Mouse (Mus musculus) forebrain, embryonic 10.5 days (tissue): Measurements from ENCODE around the gene B3galt4. TPM values are rescaled to one million over a fixed set of nuclear protein-coding genes. Genes with fewer than 3 reads are reported as not detected.

Experiments used
- DNase-seq: peaks from one replicate; pipeline ENCODE4 v3.0.0-alpha.2; 2017; ENCODE audit warnings: low spot score; ENCODE audit errors: extremely low spot score
- H3K27ac ChIP-seq: fragments of 300-500 bp; sonication (generic); 2 replicates; pipeline ENCODE4 v1.5.1; 2016; ENCODE audit warnings: mild to moderate bottlenecking
- H3K27me3 ChIP-seq: fragments of 300-500 bp; sonication (generic); 2 replicates; pipeline ENCODE4 v1.6.1; 2016; ENCODE audit warnings: mild to moderate bottlenecking; ENCODE audit not compliant: poor library complexity, severe bottlenecking
- H3K36me3 ChIP-seq: fragments of 300-500 bp; sonication (generic); replicated peaks from 2 replicates; pipeline ENCODE4 v1.6.1; 2016; ENCODE audit warnings: mild to moderate bottlenecking, moderate library complexity
- H3K4me1 ChIP-seq: fragments of 300-500 bp; sonication (generic); 2 replicates; pipeline ENCODE4 v1.6.1; 2016
- H3K4me3 ChIP-seq: fragments of 300-500 bp; sonication (generic); 2 replicates; pipeline ENCODE4 v1.5.1; 2016; ENCODE audit warnings: mild to moderate bottlenecking, moderate library complexity
- H3K9me3 ChIP-seq: fragments of 300-500 bp; sonication (generic); 2 replicates; pipeline ENCODE4 v1.6.1; 2016; ENCODE audit warnings: mild to moderate bottlenecking, moderate library complexity
- WGBS: fragments of 180-500 bp; shearing (Covaris S2); methylation state at CpG from one replicate; pipeline ENCODE4 v1.1.7; 2016; 5-methylcytosine and 5-hydroxymethylcytosine counted together
- polyA plus RNA-seq: library from polyadenylated mRNA; unstranded; fragments of >200 nt; fragmentation: Nextera tagmentation; extraction: Ambion mirVana; gene quantifications from 2 replicates; pipeline ENCODE4 v1.2.1, GENCODE M21; 2016

B3galt4 gene
- polyA plus RNA-seq, 1 experiment from 2014 or later: 3.7 TPM

GRCm38 (mm10) chr17:33900989-33901314, 50.3 kb downstream of the B3galt4 start:
- Histone ChIP-seq H3K27me3 (no peaks in the 10 kb centered on the region), H3K4me1 (peaks cover 9% of the 10 kb centered on the region), H3K4me3 (no peak overlapping the region), H3K9me3 (no peaks in the 10 kb centered on the region), H3K36me3 (no peaks in the 10 kb centered on the region), H3K27ac (no peak overlapping the region)
- DNase-seq: no peak
- WGBS: 86% methylated on average over 4 of the region's 4 CpGs

- H3K4me3 ChIP-seq: no peak overlapping the region
- H3K27ac ChIP-seq: no peak overlapping the region
- WGBS: 81% methylated on average over 7 of the region's 7 CpGs
- H3K27me3 ChIP-seq: no peaks in the 10 kb centered on the region
- H3K36me3 ChIP-seq: no peaks in the 10 kb centered on the region
- H3K9me3 ChIP-seq: no peaks in the 10 kb centered on the region
- H3K4me1 ChIP-seq: peaks cover 9% of the 10 kb centered on the region
- no peak for DNase-seq
Measured at GRCm38 (mm10) chr17:33900281-33900988, 50.9 kb downstream of the B3galt4 start.

Other genes starting within 250 kb of the B3galt4 start
- 29.5 and 33.1 TPM in 2 replicates for gene March2, start 232.8 kb downstream of the B3galt4 start, polyA plus RNA-seq
- gene Rab11b, start 191.0 kb downstream of the B3galt4 start, polyA plus RNA-seq: 338 and 346 TPM in 2 replicates
- gene Angptl4, start 169.7 kb downstream of the B3galt4 start, polyA plus RNA-seq: 21.4 and 22.4 TPM in 2 replicates
- gene Kank3, start 141.0 kb downstream of the B3galt4 start, polyA plus RNA-seq: 22.7 and 27.9 TPM in 2 replicates
- 848 and 864 TPM in 2 replicates for gene Rps28, start 126.9 kb downstream of the B3galt4 start, polyA plus RNA-seq
- 439 and 441 TPM in 2 replicates for gene Ndufa7, start 126.9 kb downstream of the B3galt4 start, polyA plus RNA-seq
- 86.6 and 89.0 TPM in 2 replicates for gene Cd320, start 108.4 kb downstream of the B3galt4 start, polyA plus RNA-seq
- gene Gm7029, start 77.7 kb downstream of the B3galt4 start, polyA plus RNA-seq: not detected in 2 replicates
- 6.6 and 8.1 TPM in 2 replicates for gene Kifc1, start 60.8 kb downstream of the B3galt4 start, polyA plus RNA-seq
- 0.19 and 0.39 TPM in 2 replicates for gene Platr17, start 46.4 kb downstream of the B3galt4 start, polyA plus RNA-seq
- gene Daxx, start 42.1 kb downstream of the B3galt4 start, polyA plus RNA-seq: 85.9 and 90.8 TPM in 2 replicates
- 14.1 TPM in 2 replicates for gene Tapbp, start 35.6 kb downstream of the B3galt4 start, polyA plus RNA-seq
- 21.2 and 23.2 TPM in 2 replicates for gene Zbtb22, start 35.6 kb downstream of the B3galt4 start, polyA plus RNA-seq
- 39.3 and 46.7 TPM in 2 replicates for gene Rgl2, start 21.9 kb downstream of the B3galt4 start, polyA plus RNA-seq
- gene Pfdn6, start 11.1 kb downstream of the B3galt4 start, polyA plus RNA-seq: 239 and 242 TPM in 2 replicates
- gene Wdr46, start 10.8 kb downstream of the B3galt4 start, polyA plus RNA-seq: 56.1 and 59.6 TPM in 2 replicates
- gene Vps52, start 4.3 kb upstream of the B3galt4 start, polyA plus RNA-seq: 49.4 and 51.3 TPM in 2 replicates
- 1,596 and 1,663 TPM in 2 replicates for gene Rps18, start 4.5 kb upstream of the B3galt4 start, polyA plus RNA-seq
- gene H2-K1, start 48.9 kb upstream of the B3galt4 start, polyA plus RNA-seq: 51.2 and 51.8 TPM in 2 replicates
- 11.4 and 12.4 TPM in 2 replicates for gene Ring1, start 73.2 kb upstream of the B3galt4 start, polyA plus RNA-seq
- gene H2-Ke6, start 76.6 kb upstream of the B3galt4 start, polyA plus RNA-seq: 95.4 and 96.4 TPM in 2 replicates
- gene Slc39a7, start 80.2 kb upstream of the B3galt4 start, polyA plus RNA-seq: 203 and 206 TPM in 2 replicates
- gene Rxrb, start 80.3 kb upstream of the B3galt4 start, polyA plus RNA-seq: 44.5 and 48.3 TPM in 2 replicates
- gene Col11a2, start 87.9 kb upstream of the B3galt4 start, polyA plus RNA-seq: 0.74 and 0.75 TPM in 2 replicates
- gene H2-Oa, start 140.9 kb upstream of the B3galt4 start, polyA plus RNA-seq: 0.12 and 0.43 TPM in 2 replicates
- 4.5 and 6.9 TPM in 2 replicates for gene H2-DMa, start 168.1 kb upstream of the B3galt4 start, polyA plus RNA-seq
- 121 and 134 TPM in 2 replicates for gene Brd2, start 171.1 kb upstream of the B3galt4 start, polyA plus RNA-seq
- 0.16 and 0.26 TPM in 2 replicates for gene H2-DMb2, start 191.8 kb upstream of the B3galt4 start, polyA plus RNA-seq
- gene H2-DMb1, start 201.6 kb upstream of the B3galt4 start, polyA plus RNA-seq: 0.24 and 0.81 TPM in 2 replicates
- 1.4 and 1.7 TPM in 2 replicates for gene Tap1, start 236.1 kb upstream of the B3galt4 start, polyA plus RNA-seq
- 0.79 and 1.3 TPM in 2 replicates for gene Psmb9, start 236.3 kb upstream of the B3galt4 start, polyA plus RNA-seq
- 1.2 and 1.3 TPM in 2 replicates for gene Psmb8, start 246.2 kb upstream of the B3galt4 start, polyA plus RNA-seq